Mouse (Mus musculus): ENCODE results near the gene Krtap21-1.

Krtap21-1 gene

DNA sequence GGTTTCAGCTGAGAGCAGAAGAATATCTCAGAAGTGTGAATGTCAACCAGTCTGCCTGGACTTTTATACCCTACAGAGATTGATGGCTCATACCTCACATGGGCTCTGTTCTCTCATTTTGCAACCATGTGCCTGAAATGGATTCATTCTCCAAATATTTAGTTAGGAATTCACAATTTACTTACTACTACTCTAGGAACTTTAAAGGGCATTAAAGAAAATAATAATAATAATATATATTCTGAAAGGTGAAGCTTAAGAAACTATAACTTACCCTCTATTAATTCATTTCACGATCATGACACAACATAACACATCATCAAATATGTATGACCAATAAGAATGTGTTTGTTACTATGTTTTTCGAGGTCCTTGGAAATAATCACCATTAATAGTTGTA, at the start of gene Krtap21-1:
Krtap21-1 (minus strand) TSS at position 101 of the 400 bp plus-strand sequence.
- in situ Hi-C loops (cut with MboI; ENCODE audit: low sequenced_read_pairs): no loop called here

- in situ Hi-C loops (cut with MboI; ENCODE audit: low sequenced_read_pairs): no loop called here
Measured at GRCm38 (mm10) chr16:89429586-89429985, 25.9 kb upstream of the Krtap21-1 start.

DNA sequence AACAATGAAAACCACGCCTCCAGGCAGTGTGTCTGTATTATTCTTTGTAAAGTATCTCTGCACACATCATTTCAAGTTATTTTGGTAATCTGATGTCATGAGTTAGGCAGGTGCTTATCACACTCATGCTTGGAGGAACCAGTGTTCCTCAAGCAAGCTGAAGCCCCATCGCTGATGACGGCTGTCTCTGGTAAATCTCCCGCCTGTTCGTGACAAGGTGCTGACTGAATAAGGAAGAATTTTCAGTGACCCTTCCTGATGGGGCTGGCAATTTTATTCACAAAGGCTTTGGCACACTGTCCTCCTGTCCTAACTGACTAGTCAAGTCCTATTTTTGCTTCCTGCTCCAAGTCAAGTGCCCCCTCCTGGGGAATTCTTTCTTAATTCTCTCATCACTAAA, 21.6 kb upstream of the Krtap21-1 start:
- in situ Hi-C loops (cut with MboI; ENCODE audit: low sequenced_read_pairs): no loop called here

- in situ Hi-C loops (cut with MboI; ENCODE audit: low sequenced_read_pairs): no loop called here
Measured at GRCm38 (mm10) chr16:89420011-89420410, 16.3 kb upstream of the Krtap21-1 start, which contains the start of gene Krtap6-2. TSS of gene Krtap6-2 (minus strand) at chr16:89420111.

GRCm38 (mm10) chr16:89416311-89416710, 12.6 kb upstream of the Krtap21-1 start:
- in situ Hi-C loops (cut with MboI; ENCODE audit: low sequenced_read_pairs): no loop called here

GRCm38 (mm10) chr16:89410345-89411068, 6.8 kb upstream of the Krtap21-1 start:
- in situ Hi-C loops (cut with MboI; ENCODE audit: low sequenced_read_pairs): no loop called here

GRCm38 (mm10) chr16:89372734-89373461, 30.8 kb downstream of the Krtap21-1 start:
- in situ Hi-C loops (cut with MboI; ENCODE audit: low sequenced_read_pairs): no loop called here

Measured in CH12F3 (cell line).